Mouse (Mus musculus) left cerebral cortex, postnatal 14 days (tissue): ENCODE data around the gene Mad2l1bp. TPM values are rescaled to one million over a fixed set of nuclear protein-coding genes. Genes with fewer than 3 reads are reported as not detected.

Experiments
- DNase-seq, 2 experiments: peaks; one replicate each; pipeline ENCODE4 v3.0.0; 2021 to 2022; ENCODE audit warnings: low spot score in 2 of 2, mixed read lengths in 1 of 2
- intact Hi-C: fragments of 180-260 bp; cut with DNase I; formaldehyde crosslinking; loops from one replicate; pipeline ENCODE4 v1.15.1; 2025
- total RNA-seq, 2 experiments: library from RNA; stranded (reverse); gene quantifications; 2 replicates each; pipeline ENCODE4 v1.2.3; 2021

The Mad2l1bp gene
- total RNA-seq, 2 experiments from 2014 or later = 13.4 to 15.9 TPM

GRCm38 (mm10) chr17:46117623-46118422 lies 35.5 kb downstream of the Mad2l1bp start:
- intact Hi-C loops = no loop called here
- no peak for DNase-seq

GRCm38 (mm10) chr17:46116881-46117280 lies 36.5 kb downstream of the Mad2l1bp start:
- intact Hi-C loops = no loop called here

GRCm38 (mm10) chr17:46116138-46116537 lies 37.2 kb downstream of the Mad2l1bp start:
- intact Hi-C loops = no loop called here

More at GRCm38 (mm10) chr17:46116881-46117280, 36.5 kb downstream of the Mad2l1bp start:
- DNase-seq = no peak

GRCm38 (mm10) chr17:46115489-46115888 lies 37.9 kb downstream of the Mad2l1bp start:
- no peak for DNase-seq
- intact Hi-C loops = no loop called here

More at GRCm38 (mm10) chr17:46116138-46116537, 37.2 kb downstream of the Mad2l1bp start:
- DNase-seq = no peak

- intact Hi-C loops = no loop called here
- peak; percentile 78 to 85 for DNase-seq
Observed at GRCm38 (mm10) chr17:46110402-46111289, 42.7 kb downstream of the Mad2l1bp start, which contains the start of gene Mrps18a. TSS of gene Mrps18a (plus strand) at chr17:46110986.

- peak in 1 of 2 experiments; percentile 52 for DNase-seq
- intact Hi-C loops = no loop called here
Observed at GRCm38 (mm10) chr17:46108286-46108685, 45.1 kb downstream of the Mad2l1bp start.

GRCm38 (mm10) chr17:46104487-46104886 lies 48.9 kb downstream of the Mad2l1bp start:
- intact Hi-C loops = no loop called here
- no peak for DNase-seq

- intact Hi-C loops = no loop called here
- no peak for DNase-seq
Observed at GRCm38 (mm10) chr17:46102608-46103159, 50.7 kb downstream of the Mad2l1bp start.

GRCm38 (mm10) chr17:46101906-46102305 lies 51.4 kb downstream of the Mad2l1bp start:
- intact Hi-C loops = no loop called here
- no peak for DNase-seq

GRCm38 (mm10) chr17:46098525-46098924 lies 54.8 kb downstream of the Mad2l1bp start:
- intact Hi-C loops = no loop called here
- DNase-seq = no peak

Other genes starting within 250 kb of the Mad2l1bp start
- gene Vegfa, start 121.2 kb downstream of the Mad2l1bp start, total RNA-seq = 10 to 100 TPM; 88.1 to 94.7 TPM
- 10 to 100 TPM; 79.0 to 83.1 TPM for gene Mrps18a, start 42.6 kb downstream of the Mad2l1bp start, total RNA-seq
- 10 to 100 TPM; 22.8 to 23.7 TPM for gene Rsph9, start 9.3 kb downstream of the Mad2l1bp start, total RNA-seq
- gene Gtpbp2, start 7.5 kb upstream of the Mad2l1bp start, total RNA-seq = 100 to 1,000 TPM in 1 of 2 experiments, 10 to 100 TPM in 1; 95.4 to 106 TPM
- gene Polh, start 49.1 kb upstream of the Mad2l1bp start, total RNA-seq = 1 to 10 TPM; 6.8 to 7.0 TPM
- 10 to 100 TPM; 37.5 to 40.1 TPM for gene Xpo5, start 49.2 kb upstream of the Mad2l1bp start, total RNA-seq
- 10 to 100 TPM; 34.0 to 35.2 TPM for gene Polr1c, start 94.5 kb upstream of the Mad2l1bp start, total RNA-seq
- 10 to 100 TPM; 82.1 to 99.3 TPM for gene Yipf3, start 94.5 kb upstream of the Mad2l1bp start, total RNA-seq
- 10 to 100 TPM; 91.0 to 98.8 TPM for gene Lrrc73, start 100.0 kb upstream of the Mad2l1bp start, total RNA-seq
- 10 to 100 TPM; 39.1 to 44.9 TPM for gene Tjap1, start 129.5 kb upstream of the Mad2l1bp start, total RNA-seq
- 10 to 100 TPM; 61.2 to 65.1 TPM for gene Dlk2, start 143.9 kb upstream of the Mad2l1bp start, total RNA-seq
- 1 to 10 TPM; 8.4 to 8.7 TPM for gene Abcc10, start 174.8 kb upstream of the Mad2l1bp start, total RNA-seq
- gene Zfp318, start 230.2 kb upstream of the Mad2l1bp start, total RNA-seq = 10 to 100 TPM; 70.9 to 71.5 TPM